Mouse (Mus musculus) megakaryocyte, embryonic 14.5 days (primary cell): ENCODE measurements around the gene Mchr1.

Experiments used
- FLI1 ChIP-seq: IDR thresholded peaks from 2 replicates; pipeline ENCODE4 v1.6.1; 2012; ENCODE audit warnings: low read length, inconsistent platforms, mixed read lengths
- GATA1 ChIP-seq: IDR thresholded peaks from 3 replicates; pipeline ENCODE4 v1.6.1; 2012; ENCODE audit warnings: mixed read lengths, low read length, inconsistent platforms, borderline replicate concordance

DNA sequence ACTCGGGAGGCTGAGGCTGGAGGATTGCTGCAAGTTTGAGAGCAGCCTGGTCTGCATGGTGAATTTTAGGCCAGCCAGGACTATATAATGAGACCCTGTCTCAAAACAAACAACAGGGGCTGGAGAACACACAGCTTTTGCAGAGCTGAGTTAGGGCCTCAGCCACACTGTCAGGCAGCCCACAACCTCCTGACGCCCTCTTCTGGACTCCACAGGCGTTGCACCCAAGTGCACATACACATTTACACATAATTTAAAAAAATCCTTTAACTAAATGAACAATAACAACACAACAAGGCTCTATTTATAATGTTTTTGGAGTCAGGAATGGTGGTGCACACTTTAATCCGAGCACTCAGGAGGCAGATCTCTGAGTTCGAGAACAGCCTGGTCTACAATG lies 36.9 kb upstream of the Mchr1 start:
- TF ChIP-seq GATA1, result no peak
- TF ChIP-seq FLI1, result no peak
